Mouse (Mus musculus) common myeloid progenitor, adult 5-6 weeks (primary cell): ENCODE measurements around the gene Rnf149. TPM values are rescaled to one million over a fixed set of nuclear protein-coding genes. Genes with fewer than 3 reads are reported as not detected.

ENCODE experiments used
- ATAC-seq: replicated peaks from 2 replicates; pipeline ENCODE4 v1.8.0; 2016; ENCODE audit warnings: low read depth, mild to moderate bottlenecking, moderate TSS enrichment, inconsistent platforms; ENCODE audit not compliant: poor library complexity, severe bottlenecking
- total RNA-seq: library from RNA; stranded (forward); fragments of 200-1000, 187-1606 nt; gene quantifications from 2 replicates; pipeline ENCODE4 v1.2.3, GENCODE M21; 2017

Rnf149 gene
- total RNA-seq, 1 experiment from 2014 or later: 40.7 TPM

- ATAC-seq: no peak
These were observed 43.3 kb downstream of the Rnf149 start for GRCm38 (mm10) chr1:39533917-39534316.

GRCm38 (mm10) chr1:39531036-39531435 lies 46.2 kb downstream of the Rnf149 start:
- no peak for ATAC-seq

GRCm38 (mm10) chr1:39530258-39530943 lies 46.8 kb downstream of the Rnf149 start:
- ATAC-seq: peak; percentile 71

- ATAC-seq: no peak
These were observed 48.9 kb downstream of the Rnf149 start for GRCm38 (mm10) chr1:39528319-39528718.

- ATAC-seq: peak; percentile 58
These were observed 49.8 kb downstream of the Rnf149 start for GRCm38 (mm10) chr1:39527432-39527831.

GRCm38 (mm10) chr1:39526371-39527167 lies 50.6 kb downstream of the Rnf149 start:
- no peak for ATAC-seq

- ATAC-seq: peak; percentile 75
These were observed 51.4 kb downstream of the Rnf149 start for GRCm38 (mm10) chr1:39525763-39526162.

- peak; percentile 60 for ATAC-seq
These were observed 54.7 kb downstream of the Rnf149 start for GRCm38 (mm10) chr1:39522519-39522918.

GRCm38 (mm10) chr1:39521326-39521725 lies 55.9 kb downstream of the Rnf149 start:
- no peak for ATAC-seq

GRCm38 (mm10) chr1:39515303-39515991 lies 61.8 kb downstream of the Rnf149 start:
- ATAC-seq: no peak

- ATAC-seq: no peak
These were observed 65.0 kb downstream of the Rnf149 start for GRCm38 (mm10) chr1:39512183-39512582.

- ATAC-seq: no peak
These were observed 65.4 kb downstream of the Rnf149 start for GRCm38 (mm10) chr1:39511775-39512174.

- ATAC-seq: no peak
These were observed 71.6 kb downstream of the Rnf149 start for GRCm38 (mm10) chr1:39505600-39505999.

- peak; percentile 66 for ATAC-seq
These were observed 72.9 kb downstream of the Rnf149 start for GRCm38 (mm10) chr1:39504261-39504660.

GRCm38 (mm10) chr1:39502817-39503633 lies 74.2 kb downstream of the Rnf149 start:
- ATAC-seq: peak; percentile 87

Other genes with a start within 250 kb of the Rnf149 start
- gene Rpl31, start 209.6 kb downstream of the Rnf149 start, total RNA-seq: 610 and 623 TPM in 2 replicates
- gene Tbc1d8, start 98.7 kb downstream of the Rnf149 start, total RNA-seq: 4.1 and 6.7 TPM in 2 replicates
- gene Cnot11, start 42.4 kb downstream of the Rnf149 start, total RNA-seq: 24.2 and 30.9 TPM in 2 replicates
- not detected in 2 replicates for gene Creg2, start 74.1 kb upstream of the Rnf149 start, total RNA-seq
- gene Rfx8, start 143.6 kb upstream of the Rnf149 start, total RNA-seq: 0.27 TPM in 1 of 2 replicates, not detected in the other
- gene Gm3646, start 227.9 kb upstream of the Rnf149 start, total RNA-seq: not detected in 2 replicates